Mouse (Mus musculus) mature B cell (primary cell): Measurements from ENCODE around the gene Apol7b.
"Not testable (repeated sequence)": the region's sequence is repeated elsewhere in the genome, so short reads cannot be mapped to it uniquely, and the experiment has no call there.

Experiments
- in situ Hi-C: fragments of 300-500 bp; cut with MboI; formaldehyde crosslinking; loops from 2 replicates; pipeline ENCODE4 v1.14.3; 2019

Gene Apol7b

DNA sequence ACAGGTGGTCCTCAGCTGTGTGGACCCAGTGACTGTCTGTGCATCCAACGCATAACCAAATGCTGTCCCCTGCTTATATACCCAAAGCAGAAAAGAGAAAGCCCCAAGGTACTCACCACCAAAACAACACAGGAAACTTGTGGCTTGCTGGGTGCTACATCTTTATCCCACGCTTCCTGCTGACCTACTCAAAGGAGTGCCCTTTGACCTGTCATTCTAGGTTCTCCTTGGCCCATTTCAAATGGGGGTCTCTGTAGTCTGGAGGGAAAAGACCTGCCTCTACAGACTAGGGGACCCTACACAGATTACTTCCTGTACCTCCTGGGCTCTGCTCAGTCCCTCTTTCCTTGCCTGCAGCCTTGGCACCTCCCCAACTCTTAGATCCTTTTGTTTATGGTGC, at the start of gene Apol7b:
Apol7b (minus strand) TSS at position 101 of the 400 bp plus-strand sequence.
- in situ Hi-C loops: not testable (repeated sequence)

DNA sequence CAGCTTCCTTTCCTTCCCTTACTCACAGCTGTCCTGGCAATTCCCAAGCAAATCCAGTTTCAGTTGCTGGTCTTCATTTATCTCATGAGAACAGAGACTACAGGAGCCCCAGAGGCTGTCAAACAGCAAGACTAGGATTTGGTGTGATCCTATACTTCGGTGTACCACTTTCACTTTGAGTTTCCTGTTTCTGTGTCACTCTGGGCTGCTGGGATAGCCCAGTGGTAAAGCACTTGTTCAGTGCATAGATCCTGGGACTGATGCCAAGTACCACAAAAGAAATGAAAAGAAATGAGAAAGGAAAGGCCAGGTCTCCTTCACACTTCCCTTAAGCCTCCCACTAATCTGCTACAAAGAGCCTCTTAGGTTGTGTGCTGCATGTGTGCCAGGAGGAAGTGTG, 47.4 kb upstream of the Apol7b start:
- in situ Hi-C loops: not testable (repeated sequence)

- in situ Hi-C loops: not testable (repeated sequence)
Measured at GRCm38 (mm10) chr15:77493181-77493580, 45.9 kb upstream of the Apol7b start.

- in situ Hi-C loops: no loop called here
Measured at GRCm38 (mm10) chr15:77482140-77482794, 35.0 kb upstream of the Apol7b start.

- in situ Hi-C loops: not testable (repeated sequence)
Measured at GRCm38 (mm10) chr15:77476693-77477092, 29.4 kb upstream of the Apol7b start, which contains the start of gene Apol10a. TSS of gene Apol10a (plus strand) at chr15:77477047.

GRCm38 (mm10) chr15:77474699-77475390, 27.6 kb upstream of the Apol7b start:
- in situ Hi-C loops: not testable (repeated sequence)

DNA sequence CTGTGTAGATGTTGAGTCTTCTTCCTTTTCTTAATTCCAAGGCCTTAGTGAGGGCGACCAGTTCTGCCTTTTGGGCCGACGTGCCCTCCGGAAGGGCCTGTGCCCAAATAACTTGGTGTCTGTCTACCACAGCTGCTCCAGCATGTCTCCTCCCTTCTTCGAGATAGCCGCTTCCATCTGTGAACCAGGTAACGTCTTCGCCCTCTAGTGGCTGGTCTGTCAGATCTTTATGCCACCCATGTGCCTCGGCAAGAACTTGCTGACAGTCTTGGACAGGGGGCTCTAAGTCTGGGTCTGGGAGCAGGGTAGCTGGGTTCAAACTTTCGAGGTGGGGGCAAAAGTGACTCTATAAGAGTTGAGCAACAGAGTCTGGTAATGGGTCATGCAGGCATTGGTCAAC, 2.6 kb upstream of the Apol7b start:
- in situ Hi-C loops: not testable (repeated sequence)

- in situ Hi-C loops: not testable (repeated sequence)
Measured at GRCm38 (mm10) chr15:77445668-77446067, 1.6 kb downstream of the Apol7b start.

DNA sequence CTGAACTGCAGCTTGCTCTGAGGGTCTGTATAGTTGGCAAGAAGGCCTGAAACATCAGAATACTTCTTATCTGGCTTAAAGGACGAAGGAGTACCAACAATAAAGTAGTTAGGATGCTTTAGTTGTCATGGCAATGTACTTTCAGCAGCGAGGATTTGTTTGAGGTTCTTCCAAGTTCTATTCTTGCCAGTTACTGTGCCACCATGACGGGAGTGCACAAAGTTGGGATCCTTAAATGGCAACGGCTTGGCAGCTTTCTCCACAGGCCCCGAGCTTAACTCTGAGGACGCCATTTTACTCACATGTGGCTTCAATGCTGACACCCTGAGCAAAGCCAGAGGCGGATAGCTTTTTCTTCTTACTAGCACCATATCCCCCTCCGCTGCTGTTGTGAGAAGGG, 2.5 kb downstream of the Apol7b start:
- in situ Hi-C loops: not testable (repeated sequence)

DNA sequence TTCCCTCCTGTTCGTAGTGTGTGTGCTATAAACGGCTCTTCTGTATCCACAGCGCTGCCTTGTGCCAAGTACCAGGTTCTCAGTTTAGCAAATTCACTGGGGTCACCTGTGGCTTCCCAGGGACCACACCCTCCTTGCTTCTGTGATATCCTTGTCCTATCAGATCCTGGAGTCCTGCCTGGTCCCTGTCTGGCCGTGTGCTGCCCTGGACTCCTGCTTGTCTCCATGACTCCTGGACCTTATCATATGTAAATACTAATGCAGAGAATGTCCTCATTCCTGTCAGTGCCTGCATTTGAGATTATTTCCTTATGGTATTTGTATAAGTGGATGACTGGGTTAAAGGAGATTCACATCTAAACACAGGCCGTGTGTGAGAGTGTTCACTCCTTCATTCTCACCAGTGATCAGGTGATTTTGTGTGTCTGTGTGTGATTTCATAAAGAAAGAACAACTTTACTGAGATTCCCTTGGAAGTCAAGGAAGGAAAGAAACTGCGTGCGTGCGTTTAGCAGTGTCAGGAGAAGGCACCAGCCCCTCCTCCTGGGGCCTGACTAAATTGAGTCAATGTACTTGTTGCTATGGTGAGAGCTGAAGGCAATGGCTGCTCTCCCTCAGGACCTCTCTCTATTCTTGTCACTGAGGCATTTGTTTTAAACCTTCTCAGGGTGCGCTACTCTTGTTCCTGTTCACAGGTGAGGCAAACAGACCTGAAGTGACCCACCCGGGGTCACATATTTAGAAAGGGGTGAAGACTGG, 18.4 kb downstream of the Apol7b start:
- in situ Hi-C loops: not testable (repeated sequence)

DNA sequence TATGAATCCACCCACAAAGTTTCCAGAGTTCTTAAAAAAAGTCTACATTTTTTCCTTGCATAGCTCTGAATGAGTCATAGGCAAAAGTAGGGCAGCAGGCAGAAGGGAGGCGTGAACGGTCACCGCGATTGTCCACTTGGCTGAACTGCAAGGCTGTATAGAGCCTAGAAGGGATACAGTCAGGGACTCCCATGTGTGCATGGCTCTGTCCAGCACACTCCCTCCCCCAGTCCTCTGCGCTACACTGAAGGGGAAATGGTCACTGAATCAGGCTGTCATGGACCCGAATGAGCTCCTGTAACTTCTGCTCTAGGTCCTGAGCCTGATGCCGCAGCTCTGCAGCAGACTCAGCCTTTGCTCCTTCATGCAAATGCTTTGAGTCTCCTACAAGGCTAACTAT, 24.4 kb downstream of the Apol7b start:
- in situ Hi-C loops: not testable (repeated sequence)

- in situ Hi-C loops: not testable (repeated sequence)
Measured at GRCm38 (mm10) chr15:77419657-77420056, 27.6 kb downstream of the Apol7b start.

DNA sequence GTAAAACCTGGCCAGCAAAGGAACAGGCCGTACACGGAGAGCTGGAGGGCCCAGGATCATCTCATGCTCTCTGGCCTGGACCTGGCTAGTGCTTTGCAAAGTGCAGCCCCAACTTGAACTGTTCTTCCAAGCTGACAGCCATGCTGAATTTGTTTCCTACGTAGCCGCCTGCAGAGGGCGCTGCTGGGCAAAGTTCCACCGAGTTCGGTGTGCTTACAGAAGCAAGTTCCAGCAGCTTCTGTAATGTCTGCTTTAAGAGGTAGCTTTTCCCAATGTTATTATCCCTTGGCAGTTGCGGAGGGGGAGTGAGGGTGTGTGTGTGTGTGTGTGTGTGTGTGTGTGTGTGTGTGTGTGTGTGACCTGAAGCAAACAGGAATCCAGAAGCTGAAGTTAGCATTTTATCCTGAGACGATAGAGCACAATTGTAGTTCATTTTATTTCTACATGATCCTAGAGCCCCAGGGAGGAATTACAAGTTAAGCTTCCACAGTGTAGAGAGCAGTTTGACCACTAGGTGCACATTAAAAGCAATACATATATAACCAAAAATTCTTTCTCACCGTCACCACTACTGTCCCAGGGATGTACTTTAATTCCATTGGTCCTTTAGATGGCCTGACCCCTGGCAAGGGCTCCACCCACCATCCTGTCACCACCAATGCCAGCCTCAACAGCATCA, 30.5 kb downstream of the Apol7b start:
- in situ Hi-C loops: not testable (repeated sequence)

DNA sequence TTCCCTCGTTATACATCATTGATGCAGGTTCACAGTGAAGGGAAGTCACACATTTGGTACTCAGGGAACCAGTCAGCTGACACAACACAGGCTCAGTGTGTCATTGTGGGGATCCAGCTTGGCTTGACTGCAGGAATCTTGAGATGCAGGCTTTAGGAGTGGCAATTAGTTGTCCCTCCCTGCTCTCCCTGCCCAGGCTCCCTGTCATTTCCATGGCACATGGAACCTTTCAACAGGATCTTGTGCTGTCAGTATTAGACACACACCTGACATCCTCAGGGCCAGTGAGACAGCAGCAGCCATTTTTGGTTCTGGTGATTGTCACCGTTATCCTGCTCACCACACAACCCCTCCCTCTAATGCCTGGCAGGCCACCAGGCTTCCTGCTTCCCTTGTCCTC, 31.6 kb downstream of the Apol7b start:
- in situ Hi-C loops: not testable (repeated sequence)

DNA sequence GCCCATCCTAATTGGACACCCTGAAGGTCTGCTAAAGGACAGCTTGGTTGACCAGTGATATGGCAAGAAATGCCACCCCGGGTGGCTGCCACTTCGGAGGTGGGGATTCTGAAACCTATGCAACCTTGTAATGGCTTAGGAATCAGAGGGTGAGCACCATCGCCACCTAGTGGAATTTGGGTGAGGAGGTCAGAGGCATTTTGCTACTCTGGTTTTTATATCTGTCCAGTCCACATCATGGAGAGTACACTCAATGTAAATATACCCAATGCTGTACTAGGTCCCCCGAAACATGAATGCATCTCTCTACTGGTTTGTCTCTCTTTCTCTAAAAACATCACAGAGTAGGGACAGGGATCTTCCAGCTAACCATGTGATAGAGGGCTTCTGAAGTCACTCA, 34.6 kb downstream of the Apol7b start:
- in situ Hi-C loops: not testable (repeated sequence)

- in situ Hi-C loops: not testable (repeated sequence)
Measured at GRCm38 (mm10) chr15:77411035-77411434, 36.3 kb downstream of the Apol7b start, which contains the start of gene Apol9a. TSS of gene Apol9a (minus strand) at chr15:77411135.

GRCm38 (mm10) chr15:77406370-77406769, 40.9 kb downstream of the Apol7b start:
- in situ Hi-C loops: not testable (repeated sequence)

GRCm38 (mm10) chr15:77399027-77399426, 48.3 kb downstream of the Apol7b start, which contains the start of gene Apol7a:
TSS of gene Apol7a (minus strand) at chr15:77399110.
- in situ Hi-C loops: not testable (repeated sequence)

GRCm38 (mm10) chr15:77397450-77398132, 49.7 kb downstream of the Apol7b start:
- in situ Hi-C loops: not testable (repeated sequence)

- in situ Hi-C loops: not testable (repeated sequence)
Measured at GRCm38 (mm10) chr15:77393832-77394231, 53.5 kb downstream of the Apol7b start.

DNA sequence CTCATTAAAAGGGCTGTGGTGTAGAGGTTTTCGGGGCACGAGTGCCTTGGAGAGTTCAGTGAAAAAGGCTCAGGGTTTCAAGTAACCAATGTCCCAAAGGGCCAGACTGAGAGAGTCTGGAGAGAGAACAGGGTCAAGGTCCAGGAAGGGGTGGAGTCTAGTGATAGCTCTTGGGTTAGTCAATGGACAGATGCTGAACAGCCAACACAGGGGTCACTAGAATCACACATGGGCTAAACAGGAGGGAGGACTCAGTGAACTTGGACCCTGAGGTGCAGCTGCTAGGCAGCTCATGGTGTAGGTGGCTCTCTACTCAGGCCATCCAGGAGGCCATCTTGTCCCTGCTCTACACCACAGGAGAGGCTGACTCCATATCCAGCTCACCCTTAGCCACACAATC, 59.8 kb downstream of the Apol7b start:
- in situ Hi-C loops: no loop called here
